Mouse (Mus musculus) fat pad, adult 2 months (tissue): ENCODE measurements at regions not wholly inside any gene's neighbourhood (a gene's known extent, or its start where the extent isn't known, plus 50 kb on each side); places are given as distances from the start of the nearest gene placed in this dataset.

Source experiments
- DNase-seq: peaks from one replicate; pipeline ENCODE4 v3.0.0-alpha.2; 2011; ENCODE audit warnings: low read depth, low spot score; ENCODE audit errors: extremely low read depth

- no peak for DNase-seq
These were observed 100.5 kb upstream of the Rxylt1 start for GRCm38 (mm10) chr10:122197703-122198102.

GRCm38 (mm10) chr10:122194139-122194538 lies 97.0 kb upstream of the Rxylt1 start:
- no peak for DNase-seq

GRCm38 (mm10) chr10:122193343-122193742 lies 96.2 kb upstream of the Rxylt1 start:
- no peak for DNase-seq

- no peak for DNase-seq
These were observed 88.1 kb upstream of the Rxylt1 start for GRCm38 (mm10) chr10:122185152-122185745.

- DNase-seq: no peak
These were observed 85.9 kb upstream of the Rxylt1 start for GRCm38 (mm10) chr10:122183025-122183424.

- no peak for DNase-seq
These were observed 51.9 kb upstream of the Rxylt1 start for GRCm38 (mm10) chr10:122149038-122149437.

- DNase-seq: no peak
These were observed 51.4 kb upstream of the Rxylt1 start for GRCm38 (mm10) chr10:122148609-122149008.
